Mouse (Mus musculus): Measurements from ENCODE around the gene Rgl3.
A peak's percentile ranks its signal among the peaks of the same experiment; 100 is the strongest.

Gene Rgl3

GRCm38 (mm10) chr9:21989230-21990110 lies at the start of gene Rgl3:
Gene Rgl3, minus strand, starts transcription at chr9:21989446.
- DNase-seq (ENCODE audit: low read depth): peak; percentile 58

GRCm38 (mm10) chr9:22037826-22038225 lies 48.6 kb upstream of the Rgl3 start:
- no peak for DNase-seq (ENCODE audit: low read depth)

GRCm38 (mm10) chr9:22035300-22036044 lies 46.2 kb upstream of the Rgl3 start:
- DNase-seq (ENCODE audit: low read depth): no peak

GRCm38 (mm10) chr9:22030386-22030785 lies 41.1 kb upstream of the Rgl3 start:
- DNase-seq (ENCODE audit: low read depth): no peak

GRCm38 (mm10) chr9:22028467-22028866 lies 39.2 kb upstream of the Rgl3 start:
- DNase-seq (ENCODE audit: low read depth): no peak

- no peak for DNase-seq (ENCODE audit: low read depth)
These were observed 35.3 kb upstream of the Rgl3 start for GRCm38 (mm10) chr9:22024592-22024991.

GRCm38 (mm10) chr9:22017208-22017825 lies 28.1 kb upstream of the Rgl3 start:
- no peak for DNase-seq (ENCODE audit: low read depth)

GRCm38 (mm10) chr9:22016245-22016644 lies 27.0 kb upstream of the Rgl3 start:
- no peak for DNase-seq (ENCODE audit: low read depth)

GRCm38 (mm10) chr9:22012731-22013130 lies 23.5 kb upstream of the Rgl3 start:
- DNase-seq (ENCODE audit: low read depth): no peak

GRCm38 (mm10) chr9:22011055-22011454 lies 21.8 kb upstream of the Rgl3 start:
- DNase-seq (ENCODE audit: low read depth): no peak

GRCm38 (mm10) chr9:22004546-22004945 lies 15.3 kb upstream of the Rgl3 start:
- DNase-seq (ENCODE audit: low read depth): no peak

GRCm38 (mm10) chr9:22003163-22003554 lies 13.9 kb upstream of the Rgl3 start:
- peak; percentile 69 for DNase-seq (ENCODE audit: low read depth)

- peak; percentile 99 for DNase-seq (ENCODE audit: low read depth)
These were observed 13.2 kb upstream of the Rgl3 start, which contains the start of the genes Ccdc151 and Prkcsh for GRCm38 (mm10) chr9:22002194-22003162. Gene Ccdc151, minus strand, starts transcription at chr9:22002634. Gene Prkcsh, plus strand, starts transcription at chr9:22002806.

- DNase-seq (ENCODE audit: low read depth): no peak
These were observed 12.4 kb upstream of the Rgl3 start for GRCm38 (mm10) chr9:22001633-22002032.

- no peak for DNase-seq (ENCODE audit: low read depth)
These were observed 11.1 kb upstream of the Rgl3 start for GRCm38 (mm10) chr9:22000296-22000695.

GRCm38 (mm10) chr9:21996178-21996867 lies 7.1 kb upstream of the Rgl3 start:
- DNase-seq (ENCODE audit: low read depth): peak; percentile 19

- no peak for DNase-seq (ENCODE audit: low read depth)
These were observed 3.0 kb upstream of the Rgl3 start for GRCm38 (mm10) chr9:21992227-21992626.

- no peak for DNase-seq (ENCODE audit: low read depth)
These were observed 685 bp downstream of the Rgl3 start for GRCm38 (mm10) chr9:21988421-21989101.

- no peak for DNase-seq (ENCODE audit: low read depth)
These were observed 1.5 kb downstream of the Rgl3 start for GRCm38 (mm10) chr9:21987592-21988342.
